Mouse (Mus musculus) liver, adult 2 months (tissue): ENCODE data around the gene Smad5.

Experiments
- CTCF ChIP-seq: fragments of 200-500 bp; IDR thresholded peaks from 2 replicates; pipeline ENCODE4 v1.5.1; 2011; ENCODE audit warnings: low read depth, low read length, control low read depth
- POLR2A ChIP-seq: fragments of 200-500 bp; IDR thresholded peaks from 2 replicates; pipeline ENCODE4 v1.6.1; 2011; ENCODE audit warnings: low read length, control low read depth; ENCODE audit not compliant: insufficient read depth; ENCODE audit errors: extremely low read depth

- TF ChIP-seq CTCF: no peak
- TF ChIP-seq POLR2A: no peak
Observed at GRCm38 (mm10) chr13:56654176-56654575, 48.6 kb upstream of the Smad5 start.
